Mouse (Mus musculus): ENCODE measurements around the gene Gm28308. TPM values are rescaled to one million over a fixed set of nuclear protein-coding genes. Genes with fewer than 3 reads are reported as not detected.

The Gm28308 gene
- polyA plus RNA-seq, 2 experiments: 1.1 to 3.2 TPM

- Histone ChIP-seq H3K4me3 (replicated peaks; ENCODE audit: low read length) (no peak overlapping the region), H3K27me3 (ENCODE audit: control insufficient read depth, insufficient read depth, low read length) (no peaks in the 10 kb centered on the region), H3K9me3 (ENCODE audit: control insufficient read depth, low read length) (no peaks in the 10 kb centered on the region), H3K4me2 (replicated peaks; ENCODE audit: low read depth, low read length, severe bottlenecking) (no peak overlapping the region), H3K4me1 (ENCODE audit: control insufficient read depth, insufficient read depth, low read length) (no peaks in the 10 kb centered on the region), H3K9ac (ENCODE audit: low read depth, low read length, severe bottlenecking) (no peak overlapping the region), H3K27ac (replicated peaks; ENCODE audit: low read depth, low read length) (no peak overlapping the region), H3K36me3 (ENCODE audit: control insufficient read depth, insufficient read depth, low read length) (no peaks in the 10 kb centered on the region)
- DNase-seq (ENCODE audit: low spot score) (no peak), ATAC-seq (ENCODE audit: low FRiP score, low read depth) (no peak)
- WGBS: 59% methylated on average over 9 of the region's 9 CpGs
- no peak for TF ChIP-seq POLR2A (IDR thresholded peaks at IDR 0.05; ENCODE audit: borderline replicate concordance, extremely low read depth, insufficient read depth, insufficient read length)
These were observed 75.2 kb downstream of the Gm28308 start for GRCm38 (mm10) chr6:52137841-52138535.

GRCm38 (mm10) chr6:52123673-52124072 lies 89.5 kb downstream of the Gm28308 start:
- ATAC-seq (ENCODE audit: low FRiP score, low read depth): no peak
- Histone ChIP-seq H3K4me2 (replicated peaks; ENCODE audit: low read depth, low read length, severe bottlenecking) (no peak overlapping the region), H3K27me3 (ENCODE audit: control insufficient read depth, insufficient read depth, low read length) (no peaks in the 10 kb centered on the region), H3K9me3 (ENCODE audit: control insufficient read depth, low read length) (0 out of 2 replicates have a peak, but pooled peaks cover 7% of the 10 kb centered on the region), H3K9ac (ENCODE audit: low read depth, low read length, severe bottlenecking) (no peak overlapping the region), H3K36me3 (ENCODE audit: control insufficient read depth, insufficient read depth, low read length) (no peaks in the 10 kb centered on the region), H3K27ac (replicated peaks; ENCODE audit: low read depth, low read length) (no peak overlapping the region), H3K4me3 (replicated peaks; ENCODE audit: low read length) (no peak overlapping the region), H3K4me1 (ENCODE audit: control insufficient read depth, insufficient read depth, low read length) (no peaks in the 10 kb centered on the region)
- no peak for TF ChIP-seq POLR2A (IDR thresholded peaks at IDR 0.05; ENCODE audit: borderline replicate concordance, extremely low read depth, insufficient read depth, insufficient read length)
- WGBS: 77% methylated on average over 4 of the region's 4 CpGs
- no peak for DNase-seq (ENCODE audit: low spot score)

GRCm38 (mm10) chr6:52121173-52121572 lies 92.0 kb downstream of the Gm28308 start:
- Histone ChIP-seq H3K27ac (replicated peaks; ENCODE audit: low read depth, low read length) (no peak overlapping the region), H3K4me2 (replicated peaks; ENCODE audit: low read depth, low read length, severe bottlenecking) (no peak overlapping the region), H3K27me3 (ENCODE audit: control insufficient read depth, insufficient read depth, low read length) (no peaks in the 10 kb centered on the region), H3K9ac (ENCODE audit: low read depth, low read length, severe bottlenecking) (no peak overlapping the region), H3K36me3 (ENCODE audit: control insufficient read depth, insufficient read depth, low read length) (no peaks in the 10 kb centered on the region), H3K4me1 (ENCODE audit: control insufficient read depth, insufficient read depth, low read length) (no peaks in the 10 kb centered on the region; the same call in 1 of the 2 replicates), H3K4me3 (replicated peaks; ENCODE audit: low read length) (no peak overlapping the region), H3K9me3 (ENCODE audit: control insufficient read depth, low read length) (no peaks in the 10 kb centered on the region)
- TF ChIP-seq POLR2A (IDR thresholded peaks at IDR 0.05; ENCODE audit: borderline replicate concordance, extremely low read depth, insufficient read depth, insufficient read length): no peak
- WGBS: 45% methylated on average over 3 of the region's 3 CpGs
- DNase-seq (ENCODE audit: low spot score) (no peak), ATAC-seq (ENCODE audit: low FRiP score, low read depth) (no peak)

GRCm38 (mm10) chr6:52118903-52119635 lies 94.1 kb downstream of the Gm28308 start:
- Histone ChIP-seq H3K4me3 (replicated peaks; ENCODE audit: low read length) (no peak overlapping the region), H3K36me3 (ENCODE audit: control insufficient read depth, insufficient read depth, low read length) (no peaks in the 10 kb centered on the region), H3K9ac (ENCODE audit: low read depth, low read length, severe bottlenecking) (no peak overlapping the region), H3K4me1 (ENCODE audit: control insufficient read depth, insufficient read depth, low read length) (peaks cover 6% of the 10 kb centered on the region; the same call in 1 of the 2 replicates), H3K27me3 (ENCODE audit: control insufficient read depth, insufficient read depth, low read length) (peaks cover 4% of the 10 kb centered on the region; the same call in 1 of the 2 replicates), H3K27ac (replicated peaks; ENCODE audit: low read depth, low read length) (no peak overlapping the region), H3K9me3 (ENCODE audit: control insufficient read depth, low read length) (no peaks in the 10 kb centered on the region), H3K4me2 (replicated peaks; ENCODE audit: low read depth, low read length, severe bottlenecking) (no peak overlapping the region)
- DNase-seq (ENCODE audit: low spot score): peak; percentile 45
- TF ChIP-seq POLR2A (IDR thresholded peaks at IDR 0.05; ENCODE audit: borderline replicate concordance, extremely low read depth, insufficient read depth, insufficient read length): no peak
- 21% methylated on average over 6 of the region's 6 CpGs for WGBS
- no peak for ATAC-seq (ENCODE audit: low FRiP score, low read depth)

- ATAC-seq (ENCODE audit: low FRiP score, low read depth) (no peak), DNase-seq (ENCODE audit: low spot score) (no peak)
- no peak overlapping the region for H3K9ac ChIP-seq (ENCODE audit: low read depth, low read length, severe bottlenecking)
- peaks cover 4% of the 10 kb centered on the region; the same call in 1 of the 2 replicates for H3K27me3 ChIP-seq (ENCODE audit: control insufficient read depth, insufficient read depth, low read length)
- 7% methylated on average over 5 of the region's 5 CpGs for WGBS
- H3K4me1 ChIP-seq (ENCODE audit: control insufficient read depth, insufficient read depth, low read length): peaks cover 6% of the 10 kb centered on the region; the same call in 1 of the 2 replicates
- no peak for TF ChIP-seq POLR2A (IDR thresholded peaks at IDR 0.05; ENCODE audit: borderline replicate concordance, extremely low read depth, insufficient read depth, insufficient read length)
- H3K4me3 ChIP-seq (replicated peaks; ENCODE audit: low read length): no peak overlapping the region
- no peaks in the 10 kb centered on the region for H3K9me3 ChIP-seq (ENCODE audit: control insufficient read depth, low read length)
- H3K4me2 ChIP-seq (replicated peaks; ENCODE audit: low read depth, low read length, severe bottlenecking): no peak overlapping the region
- no peaks in the 10 kb centered on the region for H3K36me3 ChIP-seq (ENCODE audit: control insufficient read depth, insufficient read depth, low read length)
- no peak overlapping the region for H3K27ac ChIP-seq (replicated peaks; ENCODE audit: low read depth, low read length)
These were observed 97.2 kb downstream of the Gm28308 start for GRCm38 (mm10) chr6:52115899-52116298.

MicroRNA genes within 50 kb of the gene (microRNA counts, 519-probe panel; counts per million panel counts)
- microRNA mmu-miR-196b: 4,989 counts per million, percentile 95 among the panel's probes with 10 or more counts

Small RNAs within 50 kb of the gene (microRNA-seq; reads per million reads assigned to microRNA genes)
- gene Mir196b: 52,235 reads per million, percentile 99 among the genes with 10 or more reads in this experiment

Other genes starting within 250 kb of the Gm28308 start
- gene Skap2, start 200.8 kb downstream of the Gm28308 start, polyA plus RNA-seq (2012; rRNA removed): 11.0 and 14.4 TPM in 2 replicates
- gene Skap2, start 200.8 kb downstream of the Gm28308 start, polyA plus RNA-seq (2014; fragmentation: Nextera tagmentation; extraction: Ambion mirVana): 18.3 and 23.0 TPM in 2 replicates
- gene Hoxa1, start 55.0 kb downstream of the Gm28308 start, polyA plus RNA-seq (2012; rRNA removed): 1.4 and 1.6 TPM in 2 replicates
- 1.4 and 1.7 TPM in 2 replicates for gene Hoxa1, start 55.0 kb downstream of the Gm28308 start, polyA plus RNA-seq (2014; fragmentation: Nextera tagmentation; extraction: Ambion mirVana)
- gene Hoxa2, start 48.5 kb downstream of the Gm28308 start, polyA plus RNA-seq (2012; rRNA removed): 3.1 and 3.6 TPM in 2 replicates
- gene Hoxa2, start 48.5 kb downstream of the Gm28308 start, polyA plus RNA-seq (2014; fragmentation: Nextera tagmentation; extraction: Ambion mirVana): 0.80 and 1.0 TPM in 2 replicates
- gene 5730596B20Rik, start 35.8 kb downstream of the Gm28308 start, polyA plus RNA-seq (2012; rRNA removed): 0.27 and 0.44 TPM in 2 replicates
- gene 5730596B20Rik, start 35.8 kb downstream of the Gm28308 start, polyA plus RNA-seq (2014; fragmentation: Nextera tagmentation; extraction: Ambion mirVana): 0.29 and 0.70 TPM in 2 replicates
- gene Hoxa4, start 21.6 kb downstream of the Gm28308 start, polyA plus RNA-seq (2012; rRNA removed): 2.2 and 2.8 TPM in 2 replicates
- 0.57 and 1.0 TPM in 2 replicates for gene Hoxa4, start 21.6 kb downstream of the Gm28308 start, polyA plus RNA-seq (2014; fragmentation: Nextera tagmentation; extraction: Ambion mirVana)
- gene Hoxa5, start 8.8 kb downstream of the Gm28308 start, polyA plus RNA-seq (2012; rRNA removed): 11.0 and 12.3 TPM in 2 replicates
- 3.4 and 3.8 TPM in 2 replicates for gene Hoxa5, start 8.8 kb downstream of the Gm28308 start, polyA plus RNA-seq (2014; fragmentation: Nextera tagmentation; extraction: Ambion mirVana)
- gene Hoxa6, start 4.6 kb downstream of the Gm28308 start, polyA plus RNA-seq (2012; rRNA removed): 3.9 and 4.3 TPM in 2 replicates
- 0.66 and 0.94 TPM in 2 replicates for gene Hoxa6, start 4.6 kb downstream of the Gm28308 start, polyA plus RNA-seq (2014; fragmentation: Nextera tagmentation; extraction: Ambion mirVana)
- gene Hoxa3, start within 50 bp of the Gm28308 start, polyA plus RNA-seq (2012; rRNA removed): 12.0 and 15.9 TPM in 2 replicates
- gene Hoxa3, start within 50 bp of the Gm28308 start, polyA plus RNA-seq (2014; fragmentation: Nextera tagmentation; extraction: Ambion mirVana): 2.7 and 3.4 TPM in 2 replicates
- gene Hoxa7, start 8.5 kb upstream of the Gm28308 start, polyA plus RNA-seq (2012; rRNA removed): 15.8 and 17.0 TPM in 2 replicates
- 8.9 and 10.1 TPM in 2 replicates for gene Hoxa7, start 8.5 kb upstream of the Gm28308 start, polyA plus RNA-seq (2014; fragmentation: Nextera tagmentation; extraction: Ambion mirVana)
- 107 and 134 TPM in 2 replicates for gene Hoxa9, start 17.8 kb upstream of the Gm28308 start, polyA plus RNA-seq (2012; rRNA removed)
- 39.0 and 45.2 TPM in 2 replicates for gene Hoxa9, start 17.8 kb upstream of the Gm28308 start, polyA plus RNA-seq (2014; fragmentation: Nextera tagmentation; extraction: Ambion mirVana)
- 111 and 136 TPM in 2 replicates for gene Hoxa10, start 27.5 kb upstream of the Gm28308 start, polyA plus RNA-seq (2012; rRNA removed)
- 117 and 149 TPM in 2 replicates for gene Hoxa10, start 27.5 kb upstream of the Gm28308 start, polyA plus RNA-seq (2014; fragmentation: Nextera tagmentation; extraction: Ambion mirVana)
- 32.6 and 41.2 TPM in 2 replicates for gene Hoxa11, start 32.5 kb upstream of the Gm28308 start, polyA plus RNA-seq (2012; rRNA removed)
- gene Hoxa11, start 32.5 kb upstream of the Gm28308 start, polyA plus RNA-seq (2014; fragmentation: Nextera tagmentation; extraction: Ambion mirVana): 31.1 and 39.0 TPM in 2 replicates
- 26.0 and 37.6 TPM in 2 replicates for gene Hoxa13, start 47.5 kb upstream of the Gm28308 start, polyA plus RNA-seq (2012; rRNA removed)
- 16.0 and 24.1 TPM in 2 replicates for gene Hoxa13, start 47.5 kb upstream of the Gm28308 start, polyA plus RNA-seq (2014; fragmentation: Nextera tagmentation; extraction: Ambion mirVana)
- gene Evx1, start 100.2 kb upstream of the Gm28308 start, polyA plus RNA-seq (2012; rRNA removed): 0.64 and 0.93 TPM in 2 replicates
- 0.18 and 0.44 TPM in 2 replicates for gene Evx1, start 100.2 kb upstream of the Gm28308 start, polyA plus RNA-seq (2014; fragmentation: Nextera tagmentation; extraction: Ambion mirVana)